Mouse (Mus musculus) liver, embryonic 16.5 days (tissue): ENCODE data around the gene Csrnp3. TPM values are rescaled to one million over a fixed set of nuclear protein-coding genes. Genes with fewer than 3 reads are reported as not detected.

Experiments used
- ATAC-seq: fragments of 200-750 bp; cut with Nextera tagmentation; 2 replicates; pipeline ENCODE4 v1.8.0; 2017; ENCODE audit warnings: low read depth, mild to moderate bottlenecking, moderate number of reproducible peaks, moderate library complexity
- H3K27ac ChIP-seq: fragments of 300-500 bp; sonication (generic); 2 replicates; pipeline ENCODE4 v1.5.1; 2014; ENCODE audit warnings: mild to moderate bottlenecking, low read length
- H3K27me3 ChIP-seq: fragments of 300-500 bp; sonication (generic); 2 replicates; pipeline ENCODE4 v1.6.1; 2014; ENCODE audit warnings: low read depth, low read length, mixed read lengths; ENCODE audit not compliant: control insufficient read depth, insufficient read depth
- H3K36me3 ChIP-seq: fragments of 300-500 bp; sonication (generic); 2 replicates; pipeline ENCODE4 v1.6.1; 2014; ENCODE audit warnings: mild to moderate bottlenecking; ENCODE audit not compliant: control insufficient read depth, insufficient read depth
- H3K4me1 ChIP-seq: fragments of 300-500 bp; sonication (generic); 2 replicates; pipeline ENCODE4 v1.6.1; 2014; ENCODE audit warnings: low read depth, low read length, mixed read lengths; ENCODE audit not compliant: control insufficient read depth
- H3K4me2 ChIP-seq: fragments of 300-500 bp; sonication (generic); 2 replicates; pipeline ENCODE4 v1.6.1; 2014; ENCODE audit warnings: low read depth, low read length, mixed read lengths
- H3K4me3 ChIP-seq: fragments of 300-500 bp; sonication (generic); 2 replicates; pipeline ENCODE4 v1.5.1; 2014; ENCODE audit warnings: low read depth, mild to moderate bottlenecking, low read length
- H3K9ac ChIP-seq: fragments of 300-500 bp; sonication (generic); 2 replicates; pipeline ENCODE4 v1.6.1; 2014; ENCODE audit warnings: low read depth, low read length
- H3K9me3 ChIP-seq: fragments of 300-500 bp; sonication (generic); replicated peaks from 2 replicates; pipeline ENCODE4 v1.6.1; 2016; ENCODE audit warnings: low read length; ENCODE audit not compliant: control insufficient read depth
- WGBS: fragments of 180-500 bp; shearing (Covaris S2); extraction: QIAGEN DNeasy Blood & Tissue Kit; methylation state at CpG from one replicate; pipeline ENCODE4 v1.1.7; 2014; ENCODE audit not compliant: insufficient replicate concordance; 5-methylcytosine and 5-hydroxymethylcytosine counted together
- polyA plus RNA-seq: library from polyadenylated mRNA; unstranded; fragments of >200 nt; fragmentation: Nextera tagmentation; extraction: Ambion mirVana; gene quantifications from 2 replicates; pipeline ENCODE4 v1.2.1, GENCODE M21; 2015

Gene Csrnp3
- polyA plus RNA-seq, 1 experiment from 2014 or later = not detected

GRCm38 (mm10) chr2:65985706-65986105 is 140.1 kb downstream of the Csrnp3 start:
- Histone ChIP-seq H3K9ac (no peak overlapping the region), H3K4me2 (no peak overlapping the region), H3K9me3 (no peaks in the 10 kb centered on the region), H3K4me1 (no peaks in the 10 kb centered on the region), H3K36me3 (no peaks in the 10 kb centered on the region), H3K4me3 (no peak overlapping the region), H3K27me3 (no peaks in the 10 kb centered on the region), H3K27ac (no peak overlapping the region)
- WGBS = 49% methylated on average over 4 of the region's 4 CpGs
- no peak for ATAC-seq

- no peak overlapping the region for H3K4me2 ChIP-seq
Observed at GRCm38 (mm10) chr2:65987069-65987468, 141.5 kb downstream of the Csrnp3 start.

GRCm38 (mm10) chr2:65987588-65987987 is 142.0 kb downstream of the Csrnp3 start:
- H3K27me3 ChIP-seq = no peaks in the 10 kb centered on the region
- WGBS = 48% methylated on average over 3 of the region's 3 CpGs
- H3K4me3 ChIP-seq = no peak overlapping the region
- no peaks in the 10 kb centered on the region for H3K36me3 ChIP-seq
- H3K9ac ChIP-seq = no peak overlapping the region
- no peaks in the 10 kb centered on the region for H3K4me1 ChIP-seq
- no peak overlapping the region for H3K27ac ChIP-seq
- ATAC-seq = no peak
- no peaks in the 10 kb centered on the region for H3K9me3 ChIP-seq
- no peak overlapping the region for H3K4me2 ChIP-seq

More at GRCm38 (mm10) chr2:65987069-65987468, 141.5 kb downstream of the Csrnp3 start:
- H3K27me3 ChIP-seq = no peaks in the 10 kb centered on the region
- H3K4me1 ChIP-seq = no peaks in the 10 kb centered on the region
- H3K27ac ChIP-seq = no peak overlapping the region
- WGBS = 67% methylated on average over 6 of the region's 6 CpGs
- H3K9ac ChIP-seq = no peak overlapping the region
- no peaks in the 10 kb centered on the region for H3K36me3 ChIP-seq
- ATAC-seq = no peak
- H3K9me3 ChIP-seq = no peaks in the 10 kb centered on the region
- H3K4me3 ChIP-seq = no peak overlapping the region

GRCm38 (mm10) chr2:65988788-65989187 is 143.2 kb downstream of the Csrnp3 start:
- Histone ChIP-seq H3K9ac (no peak overlapping the region), H3K4me2 (no peak overlapping the region), H3K36me3 (no peaks in the 10 kb centered on the region), H3K27me3 (no peaks in the 10 kb centered on the region), H3K4me3 (no peak overlapping the region), H3K4me1 (no peaks in the 10 kb centered on the region), H3K9me3 (no peaks in the 10 kb centered on the region), H3K27ac (no peak overlapping the region)
- 68% methylated on average over 3 of the region's 3 CpGs for WGBS
- no peak for ATAC-seq

- H3K4me2 ChIP-seq = no peak overlapping the region
- H3K27me3 ChIP-seq = no peaks in the 10 kb centered on the region
- H3K27ac ChIP-seq = no peak overlapping the region
- no peaks in the 10 kb centered on the region for H3K9me3 ChIP-seq
- no peaks in the 10 kb centered on the region for H3K36me3 ChIP-seq
- H3K4me1 ChIP-seq = no peaks in the 10 kb centered on the region
- no peak overlapping the region for H3K4me3 ChIP-seq
- no peak for ATAC-seq
- no peak overlapping the region for H3K9ac ChIP-seq
Observed at GRCm38 (mm10) chr2:65990108-65990507, 144.5 kb downstream of the Csrnp3 start.

- Histone ChIP-seq H3K4me3 (no peak overlapping the region), H3K36me3 (no peaks in the 10 kb centered on the region), H3K27ac (no peak overlapping the region), H3K9me3 (no peaks in the 10 kb centered on the region), H3K4me2 (no peak overlapping the region), H3K27me3 (no peaks in the 10 kb centered on the region), H3K9ac (no peak overlapping the region), H3K4me1 (no peaks in the 10 kb centered on the region)
- 60% methylated on average over 4 of the region's 4 CpGs for WGBS
- no peak for ATAC-seq
Observed at GRCm38 (mm10) chr2:65990754-65991153, 145.2 kb downstream of the Csrnp3 start.

GRCm38 (mm10) chr2:65993371-65993770 is 147.8 kb downstream of the Csrnp3 start:
- no peaks in the 10 kb centered on the region for H3K4me1 ChIP-seq

GRCm38 (mm10) chr2:65994886-65995468 is 149.4 kb downstream of the Csrnp3 start:
- WGBS = 64% methylated on average over 13 of the region's 13 CpGs
- no peak for ATAC-seq
- H3K9me3 ChIP-seq = no peaks in the 10 kb centered on the region
- H3K4me3 ChIP-seq = no peak overlapping the region
- no peaks in the 10 kb centered on the region for H3K27me3 ChIP-seq
- H3K9ac ChIP-seq = no peak overlapping the region
- H3K36me3 ChIP-seq = no peaks in the 10 kb centered on the region
- H3K4me1 ChIP-seq = no peaks in the 10 kb centered on the region
- H3K27ac ChIP-seq = no peak overlapping the region
- H3K4me2 ChIP-seq = no peak overlapping the region

More at GRCm38 (mm10) chr2:65993371-65993770, 147.8 kb downstream of the Csrnp3 start:
- Histone ChIP-seq H3K4me2 (no peak overlapping the region), H3K27ac (no peak overlapping the region), H3K36me3 (no peaks in the 10 kb centered on the region), H3K27me3 (no peaks in the 10 kb centered on the region), H3K4me3 (no peak overlapping the region), H3K9me3 (no peaks in the 10 kb centered on the region), H3K9ac (no peak overlapping the region)
- 71% methylated on average over 14 of the region's 14 CpGs for WGBS
- no peak for ATAC-seq

- Histone ChIP-seq H3K4me3 (no peak overlapping the region), H3K4me2 (no peak overlapping the region), H3K9me3 (no peaks in the 10 kb centered on the region), H3K4me1 (no peaks in the 10 kb centered on the region), H3K27ac (no peak overlapping the region), H3K27me3 (no peaks in the 10 kb centered on the region), H3K36me3 (no peaks in the 10 kb centered on the region), H3K9ac (no peak overlapping the region)
- ATAC-seq = no peak
- WGBS = 67% methylated on average over 2 of the region's 2 CpGs
Observed at GRCm38 (mm10) chr2:65998747-65999146, 153.2 kb downstream of the Csrnp3 start.
